Mouse (Mus musculus): ENCODE measurements around the gene Zfpm1. TPM values are rescaled to one million over a fixed set of nuclear protein-coding genes. Genes with fewer than 3 reads are reported as not detected.
A peak's percentile ranks its signal among the peaks of the same experiment; 100 is the strongest.

Zfpm1 gene
- polyA plus RNA-seq, 1 experiment from 2014 or later, result 1.5 TPM

- H3K36me3 ChIP-seq, result no peaks in the 10 kb centered on the region
- WGBS, result 85% methylated on average over 12 of the region's 12 CpGs
- peaks cover 85% of the 10 kb centered on the region for H3K4me1 ChIP-seq
- no peaks in the 10 kb centered on the region for H3K9me3 ChIP-seq (replicated peaks)
- H3K27me3 ChIP-seq (ENCODE audit: low read depth, poor library complexity, severe bottlenecking), result peaks cover 35% of the 10 kb centered on the region
- no peak overlapping the region for H3K4me3 ChIP-seq
- no peak for DNase-seq (ENCODE audit: low spot score)
- peak overlapping the region; percentile 55; the same call in 1 of the 2 replicates for H3K27ac ChIP-seq (replicated peaks)
Observed at GRCm38 (mm10) chr8:122291075-122291474, 9.1 kb downstream of the Zfpm1 start.

GRCm38 (mm10) chr8:122291549-122291948 lies 9.6 kb downstream of the Zfpm1 start:
- H3K36me3 ChIP-seq, result no peaks in the 10 kb centered on the region
- peaks cover 34% of the 10 kb centered on the region for H3K27me3 ChIP-seq (ENCODE audit: low read depth, poor library complexity, severe bottlenecking)
- WGBS, result 44% methylated on average over 10 of the region's 10 CpGs
- H3K9me3 ChIP-seq (replicated peaks), result no peaks in the 10 kb centered on the region
- H3K4me3 ChIP-seq, result no peak overlapping the region
- DNase-seq (ENCODE audit: low spot score), result no peak
- H3K4me1 ChIP-seq, result peaks cover 86% of the 10 kb centered on the region
- peak overlapping the region; percentile 55 for H3K27ac ChIP-seq (replicated peaks)

GRCm38 (mm10) chr8:122293484-122293883 lies 11.5 kb downstream of the Zfpm1 start:
- peaks cover 92% of the 10 kb centered on the region for H3K4me1 ChIP-seq
- peaks cover 20% of the 10 kb centered on the region; the same call in 1 of the 2 replicates for H3K27me3 ChIP-seq (ENCODE audit: low read depth, poor library complexity, severe bottlenecking)
- no peaks in the 10 kb centered on the region for H3K36me3 ChIP-seq
- DNase-seq (ENCODE audit: low spot score), result no peak
- no peaks in the 10 kb centered on the region for H3K9me3 ChIP-seq (replicated peaks)
- no peak overlapping the region for H3K4me3 ChIP-seq
- H3K27ac ChIP-seq (replicated peaks), result peak overlapping the region; percentile 20; the same call in 1 of the 2 replicates
- WGBS, result 77% methylated on average over 10 of the region's 10 CpGs

GRCm38 (mm10) chr8:122294273-122294683 lies 12.3 kb downstream of the Zfpm1 start:
- H3K4me3 ChIP-seq, result no peak overlapping the region
- 0 out of 2 replicates have a peak overlapping the region, but pooled peaks have one; percentile 30 for H3K27ac ChIP-seq (replicated peaks)
- H3K36me3 ChIP-seq, result no peaks in the 10 kb centered on the region
- peaks cover 18% of the 10 kb centered on the region; the same call in 1 of the 2 replicates for H3K27me3 ChIP-seq (ENCODE audit: low read depth, poor library complexity, severe bottlenecking)
- 3% methylated on average over 7 of the region's 7 CpGs for WGBS
- DNase-seq (ENCODE audit: low spot score), result peak; percentile 57
- no peaks in the 10 kb centered on the region for H3K9me3 ChIP-seq (replicated peaks)
- peaks cover 90% of the 10 kb centered on the region for H3K4me1 ChIP-seq

GRCm38 (mm10) chr8:122295389-122295788 lies 13.4 kb downstream of the Zfpm1 start:
- peaks cover 83% of the 10 kb centered on the region for H3K4me1 ChIP-seq
- H3K27me3 ChIP-seq (ENCODE audit: low read depth, poor library complexity, severe bottlenecking), result peaks cover 15% of the 10 kb centered on the region; the same call in 1 of the 2 replicates
- 0 out of 2 replicates have a peak overlapping the region, but pooled peaks have one; percentile 24 for H3K27ac ChIP-seq (replicated peaks)
- no peaks in the 10 kb centered on the region for H3K36me3 ChIP-seq
- H3K4me3 ChIP-seq, result no peak overlapping the region
- no peaks in the 10 kb centered on the region for H3K9me3 ChIP-seq (replicated peaks)
- WGBS, result 77% methylated on average over 9 of the region's 9 CpGs
- DNase-seq (ENCODE audit: low spot score), result no peak

- 52% methylated on average over 24 of the region's 24 CpGs for WGBS
- H3K27ac ChIP-seq (replicated peaks), result peak overlapping the region; percentile 2; the same call in 1 of the 2 replicates
- H3K9me3 ChIP-seq (replicated peaks), result no peaks in the 10 kb centered on the region
- DNase-seq (ENCODE audit: low spot score), result no peak
- H3K27me3 ChIP-seq (ENCODE audit: low read depth, poor library complexity, severe bottlenecking), result 0 out of 2 replicates have a peak, but pooled peaks cover 12% of the 10 kb centered on the region
- H3K36me3 ChIP-seq, result no peaks in the 10 kb centered on the region
- H3K4me1 ChIP-seq, result peaks cover 73% of the 10 kb centered on the region
- H3K4me3 ChIP-seq, result no peak overlapping the region
Observed at GRCm38 (mm10) chr8:122296173-122297001, 14.4 kb downstream of the Zfpm1 start.

- Histone ChIP-seq H3K9me3 (replicated peaks) (no peaks in the 10 kb centered on the region), H3K4me1 (peaks cover 64% of the 10 kb centered on the region), H3K4me3 (no peak overlapping the region), H3K36me3 (no peaks in the 10 kb centered on the region), H3K27me3 (ENCODE audit: low read depth, poor library complexity, severe bottlenecking) (0 out of 2 replicates have a peak, but pooled peaks cover 12% of the 10 kb centered on the region), H3K27ac (replicated peaks) (0 out of 2 replicates have a peak overlapping the region, but pooled peaks have one; percentile 1)
- 70% methylated on average over 16 of the region's 16 CpGs for WGBS
- DNase-seq (ENCODE audit: low spot score), result no peak
Observed at GRCm38 (mm10) chr8:122299581-122300254, 17.8 kb downstream of the Zfpm1 start.

GRCm38 (mm10) chr8:122301081-122301480 lies 19.1 kb downstream of the Zfpm1 start:
- no peak overlapping the region for H3K27ac ChIP-seq (replicated peaks)
- 91% methylated on average over 13 of the region's 13 CpGs for WGBS

GRCm38 (mm10) chr8:122301866-122302265 lies 19.9 kb downstream of the Zfpm1 start:
- WGBS, result 88% methylated on average over 5 of the region's 5 CpGs
- no peaks in the 10 kb centered on the region for H3K36me3 ChIP-seq
- no peak overlapping the region for H3K4me3 ChIP-seq
- no peak for DNase-seq (ENCODE audit: low spot score)
- H3K4me1 ChIP-seq, result peaks cover 48% of the 10 kb centered on the region
- H3K9me3 ChIP-seq (replicated peaks), result no peaks in the 10 kb centered on the region
- peak overlapping the region; percentile 24; the same call in 1 of the 2 replicates for H3K27ac ChIP-seq (replicated peaks)
- 0 out of 2 replicates have a peak, but pooled peaks cover 4% of the 10 kb centered on the region for H3K27me3 ChIP-seq (ENCODE audit: low read depth, poor library complexity, severe bottlenecking)

More at GRCm38 (mm10) chr8:122301081-122301480, 19.1 kb downstream of the Zfpm1 start:
- peaks cover 51% of the 10 kb centered on the region for H3K4me1 ChIP-seq
- H3K36me3 ChIP-seq, result no peaks in the 10 kb centered on the region
- H3K27me3 ChIP-seq (ENCODE audit: low read depth, poor library complexity, severe bottlenecking), result 0 out of 2 replicates have a peak, but pooled peaks cover 7% of the 10 kb centered on the region
- no peak overlapping the region for H3K4me3 ChIP-seq
- H3K9me3 ChIP-seq (replicated peaks), result no peaks in the 10 kb centered on the region
- no peak for DNase-seq (ENCODE audit: low spot score)

GRCm38 (mm10) chr8:122303451-122303850 lies 21.5 kb downstream of the Zfpm1 start:
- Histone ChIP-seq H3K4me3 (no peak overlapping the region), H3K4me1 (peaks cover 38% of the 10 kb centered on the region), H3K9me3 (replicated peaks) (no peaks in the 10 kb centered on the region), H3K27ac (replicated peaks) (no peak overlapping the region), H3K36me3 (no peaks in the 10 kb centered on the region), H3K27me3 (ENCODE audit: low read depth, poor library complexity, severe bottlenecking) (no peaks in the 10 kb centered on the region)
- 74% methylated on average over 6 of the region's 6 CpGs for WGBS
- DNase-seq (ENCODE audit: low spot score), result no peak

GRCm38 (mm10) chr8:122304058-122304457 lies 22.1 kb downstream of the Zfpm1 start:
- WGBS, result 16% methylated on average over 3 of the region's 3 CpGs
- Histone ChIP-seq H3K27me3 (ENCODE audit: low read depth, poor library complexity, severe bottlenecking) (no peaks in the 10 kb centered on the region), H3K27ac (replicated peaks) (no peak overlapping the region)

GRCm38 (mm10) chr8:122306660-122307399 lies 24.9 kb downstream of the Zfpm1 start:
- Histone ChIP-seq H3K9me3 (replicated peaks) (no peaks in the 10 kb centered on the region), H3K27ac (replicated peaks) (0 out of 2 replicates have a peak overlapping the region, but pooled peaks have one; percentile 17), H3K4me1 (peaks cover 29% of the 10 kb centered on the region), H3K4me3 (no peak overlapping the region), H3K27me3 (ENCODE audit: low read depth, poor library complexity, severe bottlenecking) (no peaks in the 10 kb centered on the region), H3K36me3 (0 out of 2 replicates have a peak, but pooled peaks cover 2% of the 10 kb centered on the region)
- no peak for DNase-seq (ENCODE audit: low spot score)
- whole genome bisulfite sequencing, result 87% methylated on average over 26 of the region's 26 CpGs

More at GRCm38 (mm10) chr8:122304058-122304457, 22.1 kb downstream of the Zfpm1 start:
- Histone ChIP-seq H3K4me3 (no peak overlapping the region), H3K9me3 (replicated peaks) (no peaks in the 10 kb centered on the region), H3K36me3 (no peaks in the 10 kb centered on the region), H3K4me1 (peaks cover 33% of the 10 kb centered on the region)
- DNase-seq (ENCODE audit: low spot score), result no peak

Data from midbrain, embryonic 10.5 days (tissue).